Mouse (Mus musculus) hindbrain, embryonic 11.5 days (tissue): Measurements from ENCODE around the gene Slc38a3. TPM values are rescaled to one million over a fixed set of nuclear protein-coding genes. Genes with fewer than 3 reads are reported as not detected.
A peak's percentile ranks its signal among the peaks of the same experiment; 100 is the strongest.

Source experiments
- ATAC-seq: fragments of 200-750 bp; cut with Nextera tagmentation; 2 replicates; pipeline ENCODE4 v1.8.0; 2017; ENCODE audit warnings: mild to moderate bottlenecking, moderate TSS enrichment, moderate library complexity; ENCODE audit not compliant: low FRiP score
- DNase-seq: peaks from one replicate; pipeline ENCODE4 v3.0.0-alpha.2; 2015; ENCODE audit warnings: low spot score
- H3K27ac ChIP-seq: fragments of 300-500 bp; sonication (generic); 2 replicates; pipeline ENCODE4 v1.5.1; 2014; ENCODE audit warnings: mild to moderate bottlenecking, low read depth, low read length
- H3K27me3 ChIP-seq: fragments of 300-500 bp; sonication (generic); 2 replicates; pipeline ENCODE4 v1.6.1; 2014; ENCODE audit warnings: mild to moderate bottlenecking, low read length, moderate library complexity, mixed read lengths; ENCODE audit not compliant: control insufficient read depth, insufficient read depth
- H3K36me3 ChIP-seq: fragments of 300-500 bp; sonication (generic); 2 replicates; pipeline ENCODE4 v1.6.1; 2014; ENCODE audit warnings: mild to moderate bottlenecking, low read length, moderate library complexity, mixed read lengths; ENCODE audit not compliant: control insufficient read depth, insufficient read depth
- H3K4me1 ChIP-seq: fragments of 300-500 bp; sonication (generic); replicated peaks from 2 replicates; pipeline ENCODE4 v1.6.1; 2014; ENCODE audit warnings: low read length, mixed read lengths; ENCODE audit not compliant: control insufficient read depth, insufficient read depth
- H3K4me2 ChIP-seq: fragments of 300-500 bp; sonication (generic); replicated peaks from 2 replicates; pipeline ENCODE4 v1.6.1; 2014; ENCODE audit warnings: mild to moderate bottlenecking, low read depth, low read length
- H3K4me3 ChIP-seq: fragments of 300-500 bp; sonication (generic); 2 replicates; pipeline ENCODE4 v1.5.1; 2014; ENCODE audit warnings: low read depth, low read length
- H3K9ac ChIP-seq: fragments of 300-500 bp; sonication (generic); 2 replicates; pipeline ENCODE4 v1.6.1; 2014; ENCODE audit warnings: low read depth, low read length
- H3K9me3 ChIP-seq: fragments of 300-500 bp; sonication (generic); 2 replicates; pipeline ENCODE4 v1.6.1; 2016; ENCODE audit warnings: low read length; ENCODE audit not compliant: control insufficient read depth
- WGBS: fragments of 180-500 bp; shearing (Covaris S2); extraction: QIAGEN DNeasy Blood & Tissue Kit; methylation state at CpG from one replicate; pipeline ENCODE4 v1.1.7; 2014; 5-methylcytosine and 5-hydroxymethylcytosine counted together
- polyA plus RNA-seq: library from polyadenylated mRNA; unstranded; fragments of >200 nt; fragmentation: Nextera tagmentation; extraction: Ambion mirVana; gene quantifications from 2 replicates; pipeline ENCODE4 v1.2.1, GENCODE M21; 2014

The Slc38a3 gene
- polyA plus RNA-seq, 1 experiment from 2014 or later: 9.8 TPM

GRCm38 (mm10) chr9:107677091-107677784 is 7.9 kb upstream of the Slc38a3 start:
- no peaks in the 10 kb centered on the region for H3K36me3 ChIP-seq
- no peak overlapping the region for H3K9ac ChIP-seq
- no peak for ATAC-seq
- peaks cover 36% of the 10 kb centered on the region for H3K27me3 ChIP-seq
- H3K4me3 ChIP-seq: no peak overlapping the region
- no peak overlapping the region for H3K27ac ChIP-seq
- 18% methylated on average over 17 of the region's 17 CpGs for WGBS
- peaks cover 10% of the 10 kb centered on the region for H3K4me1 ChIP-seq
- H3K4me2 ChIP-seq: no peak overlapping the region
- no peaks in the 10 kb centered on the region for H3K9me3 ChIP-seq
- DNase-seq: peak; percentile 80

- no peaks in the 10 kb centered on the region for H3K36me3 ChIP-seq
- no peak overlapping the region for H3K27ac ChIP-seq
- H3K27me3 ChIP-seq: peaks cover 36% of the 10 kb centered on the region
- H3K9me3 ChIP-seq: no peaks in the 10 kb centered on the region
- WGBS: 2% methylated on average over 25 of the region's 25 CpGs
- H3K4me3 ChIP-seq: peak overlapping the region; percentile 31
- peak overlapping the region; percentile 58 for H3K4me2 ChIP-seq
- peaks cover 10% of the 10 kb centered on the region for H3K4me1 ChIP-seq
- ATAC-seq: peak; percentile 36
- peak overlapping the region; percentile 34; the same call in 1 of the 2 replicates for H3K9ac ChIP-seq
- DNase-seq: no peak
Observed at GRCm38 (mm10) chr9:107676302-107676701, 7.0 kb upstream of the Slc38a3 start.

- H3K27me3 ChIP-seq: peaks cover 36% of the 10 kb centered on the region
- WGBS: 1% methylated on average over 39 of the region's 39 CpGs
- H3K9ac ChIP-seq: peak overlapping the region; percentile 34; the same call in 1 of the 2 replicates
- no peak overlapping the region for H3K27ac ChIP-seq
- ATAC-seq: peak; percentile 56; the same call in 1 of the 2 replicates
- peak overlapping the region; percentile 31 for H3K4me3 ChIP-seq
- no peaks in the 10 kb centered on the region for H3K9me3 ChIP-seq
- DNase-seq: peak; percentile 88
- peak overlapping the region; percentile 58 for H3K4me2 ChIP-seq
- H3K36me3 ChIP-seq: no peaks in the 10 kb centered on the region
- H3K4me1 ChIP-seq: peaks cover 10% of the 10 kb centered on the region
Observed at GRCm38 (mm10) chr9:107675671-107676301, 6.5 kb upstream of the Slc38a3 start.

- ATAC-seq: 0 out of 2 replicates have a peak, but pooled peaks have one; percentile 7
- H3K4me2 ChIP-seq: no peak overlapping the region
- H3K4me3 ChIP-seq: no peak overlapping the region
- peaks cover 10% of the 10 kb centered on the region for H3K4me1 ChIP-seq
- WGBS: 58% methylated on average over 9 of the region's 9 CpGs
- H3K27ac ChIP-seq: no peak overlapping the region
- no peaks in the 10 kb centered on the region for H3K36me3 ChIP-seq
- DNase-seq: no peak
- H3K9me3 ChIP-seq: no peaks in the 10 kb centered on the region
- H3K27me3 ChIP-seq: peaks cover 36% of the 10 kb centered on the region
- no peak overlapping the region for H3K9ac ChIP-seq
Observed at GRCm38 (mm10) chr9:107674609-107675429, 5.5 kb upstream of the Slc38a3 start.

- Histone ChIP-seq H3K27me3 (peaks cover 25% of the 10 kb centered on the region), H3K9me3 (no peaks in the 10 kb centered on the region), H3K36me3 (no peaks in the 10 kb centered on the region), H3K4me1 (peaks cover 14% of the 10 kb centered on the region), H3K27ac (no peak overlapping the region), H3K4me3 (no peak overlapping the region), H3K9ac (no peak overlapping the region), H3K4me2 (no peak overlapping the region)
- ATAC-seq: no peak
- 55% methylated on average over 5 of the region's 5 CpGs for WGBS
- DNase-seq: no peak
Observed at GRCm38 (mm10) chr9:107670259-107670658, 929 bp upstream of the Slc38a3 start.

GRCm38 (mm10) chr9:107668916-107669315 is 414 bp downstream of the Slc38a3 start:
- Histone ChIP-seq H3K27me3 (peaks cover 17% of the 10 kb centered on the region), H3K9ac (no peak overlapping the region), H3K4me2 (no peak overlapping the region), H3K4me1 (peaks cover 14% of the 10 kb centered on the region), H3K36me3 (no peaks in the 10 kb centered on the region), H3K9me3 (no peaks in the 10 kb centered on the region), H3K4me3 (no peak overlapping the region), H3K27ac (no peak overlapping the region)
- WGBS: 76% methylated on average over 3 of the region's 3 CpGs
- ATAC-seq: no peak
- DNase-seq: no peak

- DNase-seq: no peak
- H3K27ac ChIP-seq: no peak overlapping the region
- no peaks in the 10 kb centered on the region for H3K9me3 ChIP-seq
- no peaks in the 10 kb centered on the region for H3K36me3 ChIP-seq
- H3K27me3 ChIP-seq: peaks cover 17% of the 10 kb centered on the region
- no peak overlapping the region for H3K4me3 ChIP-seq
- WGBS: 28% methylated on average over 8 of the region's 8 CpGs
- H3K9ac ChIP-seq: no peak overlapping the region
- 0 out of 2 replicates have a peak overlapping the region, but pooled peaks have one; percentile 88 for H3K4me2 ChIP-seq
- peaks cover 22% of the 10 kb centered on the region for H3K4me1 ChIP-seq
- ATAC-seq: no peak
Observed at GRCm38 (mm10) chr9:107668011-107668410, 1.3 kb downstream of the Slc38a3 start.

- H3K9me3 ChIP-seq: no peaks in the 10 kb centered on the region
- peaks cover 22% of the 10 kb centered on the region for H3K4me1 ChIP-seq
Observed at GRCm38 (mm10) chr9:107667219-107667618, 2.1 kb downstream of the Slc38a3 start.

More at GRCm38 (mm10) chr9:107667219-107667618, 2.1 kb downstream of the Slc38a3 start:
- no peak overlapping the region for H3K27ac ChIP-seq
- DNase-seq (peak; percentile 80), ATAC-seq (peak; percentile 87)
- no peaks in the 10 kb centered on the region for H3K36me3 ChIP-seq
- H3K27me3 ChIP-seq: peaks cover 17% of the 10 kb centered on the region
- peak overlapping the region; percentile 88 for H3K4me2 ChIP-seq
- H3K9ac ChIP-seq: peak overlapping the region; percentile 53
- under 1% methylated on average over 24 of the region's 24 CpGs for WGBS
- peak overlapping the region; percentile 37 for H3K4me3 ChIP-seq
